Mouse (Mus musculus): Measurements from ENCODE around the gene Hs3st2. TPM values are rescaled to one million over a fixed set of nuclear protein-coding genes. Genes with fewer than 3 reads are reported as not detected.

Hs3st2 gene
- total RNA-seq (2023) = not detected

DNA sequence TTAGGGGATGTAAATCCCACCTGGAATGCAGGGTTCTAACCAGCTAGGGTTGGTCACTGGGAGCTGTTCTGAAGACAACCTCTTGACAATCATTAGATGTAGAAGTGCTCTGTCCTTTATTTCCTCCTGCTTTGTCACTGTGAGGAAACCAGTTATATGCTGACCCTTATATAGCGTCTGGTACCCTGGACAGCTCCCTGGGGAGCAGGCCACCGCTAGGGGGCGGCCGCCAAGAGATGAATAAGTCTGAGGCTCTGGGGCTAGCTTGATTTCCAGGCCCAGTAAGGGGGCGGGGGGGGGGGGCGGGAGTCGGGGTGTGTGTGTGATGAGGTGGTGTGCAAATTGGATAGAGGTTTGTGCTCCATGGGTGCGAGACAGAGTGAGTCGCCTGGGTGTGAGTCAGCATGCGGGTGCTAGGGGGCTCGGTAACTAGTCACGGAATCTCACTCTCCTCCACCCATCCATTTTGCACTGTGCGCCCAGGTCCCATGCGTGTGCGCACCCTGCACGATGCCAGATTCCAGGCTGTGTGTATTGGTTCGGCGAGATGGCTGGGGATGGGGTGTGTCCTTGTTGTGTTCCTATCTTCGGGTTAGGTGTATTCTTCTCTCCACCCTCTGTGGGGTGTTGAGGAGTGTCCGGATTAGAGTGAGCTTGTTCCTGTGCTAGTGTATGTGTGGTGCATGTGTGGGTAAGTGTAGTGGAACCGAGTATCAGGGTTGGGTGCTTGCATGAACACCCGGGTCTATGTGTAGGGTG is at the start of gene Hs3st2:
TSS of gene Hs3st2 (plus strand) at position 635 of the 759 bp plus-strand sequence.

Measured in B cell, adult 67 days (primary cell).